Mouse (Mus musculus): ENCODE measurements at regions not wholly inside any gene's neighbourhood (a gene's known extent, or its start where the extent isn't known, plus 50 kb on each side); places are given as distances from the start of the nearest gene placed in this dataset.

DNA sequence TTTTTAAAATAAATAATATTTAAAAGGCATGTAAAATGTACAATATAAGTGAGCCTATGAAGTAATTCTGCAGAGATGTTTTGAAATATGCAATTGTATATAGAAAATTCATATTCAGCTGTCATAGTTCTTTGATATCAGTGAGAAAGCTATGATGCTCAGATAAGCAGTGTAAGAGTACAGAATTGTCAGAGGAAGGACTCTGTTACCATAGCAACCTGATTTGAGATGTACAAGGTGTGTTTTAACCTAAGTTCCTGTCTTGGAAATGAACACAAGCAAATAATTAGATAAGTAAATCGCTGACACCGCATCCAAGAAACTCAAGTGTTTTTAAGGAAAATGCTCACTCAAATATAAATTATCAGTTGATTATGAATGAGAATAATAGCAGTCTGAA is 271.8 kb downstream of the Gabrg2 start:
- no peak for DNase-seq

- no peak for DNase-seq
These were observed 284.0 kb downstream of the Gabrg2 start for GRCm38 (mm10) chr11:41716616-41717015.

- no peak for DNase-seq
These were observed 310.0 kb downstream of the Gabrg2 start for GRCm38 (mm10) chr11:41690682-41691081.

DNA sequence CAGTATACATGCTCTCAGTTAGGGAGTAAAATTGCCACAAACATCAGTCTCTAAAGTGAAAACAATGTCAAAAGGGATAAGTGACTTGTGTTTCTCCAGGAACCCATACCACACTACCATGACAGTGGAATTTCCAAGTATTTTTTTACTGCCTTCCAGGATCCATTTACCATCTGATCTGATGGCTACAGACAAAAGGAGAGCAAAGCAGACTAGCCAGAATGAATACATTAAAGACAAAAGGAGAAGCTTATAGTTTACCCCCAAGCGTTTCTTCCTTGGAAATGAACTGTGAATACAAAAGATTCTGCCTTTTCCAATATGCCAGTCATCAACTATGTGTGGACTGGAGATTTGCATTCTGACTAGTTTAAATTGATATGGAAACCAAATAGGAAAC is 317.7 kb downstream of the Gabrg2 start:
- DNase-seq = no peak

GRCm38 (mm10) chr11:41652566-41652965 is 348.1 kb downstream of the Gabrg2 start:
- DNase-seq = no peak

GRCm38 (mm10) chr11:41645502-41645891 is 355.2 kb downstream of the Gabrg2 start:
- DNase-seq = no peak

DNA sequence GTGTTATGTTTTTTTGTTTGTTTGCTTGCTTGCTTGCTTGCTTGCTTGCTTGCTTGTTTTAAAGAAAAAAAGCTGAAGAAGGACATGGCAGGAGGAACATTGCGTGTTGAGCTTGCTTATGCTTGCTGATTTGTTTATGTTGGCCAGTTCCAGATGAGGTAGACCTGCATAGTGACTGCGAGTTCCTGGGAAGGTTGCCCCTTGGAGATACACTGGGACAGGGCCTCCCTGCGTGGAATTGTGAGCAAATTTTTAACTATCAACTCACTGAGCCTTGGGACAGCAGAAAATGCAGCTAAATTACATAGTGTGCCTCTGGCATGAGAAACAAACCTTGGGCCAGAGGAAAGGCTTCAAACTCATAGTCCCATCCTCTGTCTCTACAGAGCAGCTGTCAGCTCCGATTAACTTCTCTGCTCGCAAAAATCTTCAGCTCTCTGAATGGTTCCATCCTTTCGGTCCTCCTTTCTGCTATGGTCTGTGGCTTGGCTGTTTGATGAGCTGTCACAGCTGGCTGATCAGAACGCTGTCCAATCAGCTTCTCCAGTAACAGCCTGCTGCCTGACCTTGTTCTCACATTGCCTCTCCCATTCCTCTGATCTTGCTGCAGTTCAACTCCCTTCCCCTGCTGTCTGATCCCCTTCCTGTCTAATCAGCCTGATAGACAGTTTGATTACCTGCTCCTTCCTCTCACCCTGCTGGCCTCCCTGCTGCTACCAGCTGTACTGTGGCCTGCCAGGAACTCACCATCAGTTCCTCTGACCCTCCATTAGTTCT is 355.7 kb downstream of the Gabrg2 start:
- no peak for DNase-seq

DNA sequence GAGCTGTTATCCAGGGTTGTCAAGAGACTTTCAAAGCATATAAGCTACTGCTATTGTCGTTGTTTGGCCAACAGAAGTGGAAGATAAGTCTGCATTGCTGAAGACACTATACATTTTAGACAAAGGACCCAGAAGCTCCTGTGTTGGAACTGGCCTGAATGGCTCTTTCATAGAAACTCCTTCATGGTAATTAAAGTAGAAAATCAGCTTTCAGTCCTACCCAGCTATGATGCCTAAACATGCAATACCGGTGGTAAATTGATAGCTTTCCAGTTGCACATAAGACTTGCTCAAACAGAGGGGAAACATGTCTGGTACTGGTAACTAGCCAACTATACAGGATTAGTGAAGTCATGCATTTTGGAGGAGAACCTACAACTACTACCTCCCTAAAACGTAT is 356.6 kb downstream of the Gabrg2 start:
- DNase-seq = no peak

GRCm38 (mm10) chr11:41599006-41599405 is 401.7 kb downstream of the Gabrg2 start:
- peak in 1 of 2 experiments; percentile 53 for DNase-seq

GRCm38 (mm10) chr11:41598431-41598830 is 402.2 kb downstream of the Gabrg2 start:
- DNase-seq = peak; percentile 33 to 61

DNA sequence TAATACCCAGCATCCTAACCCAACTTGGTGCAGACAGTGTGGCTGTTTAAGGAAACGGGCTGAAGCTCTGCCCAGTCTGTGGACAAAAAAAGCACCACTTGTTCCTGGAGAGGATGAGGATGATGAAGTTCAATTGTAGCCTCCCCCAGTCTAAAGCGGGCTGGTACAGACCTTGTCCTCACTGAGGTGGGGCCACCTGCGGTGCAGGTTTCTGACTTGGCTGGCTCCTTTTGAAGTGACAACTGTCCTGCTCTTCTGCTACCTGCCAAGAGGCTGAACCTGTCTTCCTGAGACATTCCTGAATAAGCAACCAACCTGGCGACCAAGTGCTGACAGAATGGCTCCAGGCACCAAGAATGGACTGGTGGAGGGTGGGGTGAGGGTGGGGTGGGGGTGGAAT is 409.2 kb downstream of the Gabrg2 start:
- DNase-seq = peak; percentile 47 to 48

Measured in cerebellum, postnatal 36 days (tissue).